Mouse (Mus musculus) heart, adult 2 months (tissue): Measurements from ENCODE around the gene Rbms1.

ENCODE experiments used
- CTCF ChIP-seq: fragments of 200-600 bp; IDR thresholded peaks from 2 replicates; pipeline ENCODE4 v1.8.1; 2022; ENCODE audit warnings: antibody characterized with exemption, mild to moderate bottlenecking, moderate library complexity
- EP300 ChIP-seq: fragments of 200-500 bp; IDR thresholded peaks from 2 replicates; pipeline ENCODE4 v1.6.1; 2011; ENCODE audit warnings: low read depth, low read length, control low read depth; ENCODE audit not compliant: insufficient read depth
- POLR2A ChIP-seq: fragments of 200-500 bp; IDR thresholded peaks from 2 replicates; pipeline ENCODE4 v1.6.1; 2011; ENCODE audit warnings: mild to moderate bottlenecking, low read depth, low read length, control low read depth; ENCODE audit not compliant: insufficient read depth

DNA sequence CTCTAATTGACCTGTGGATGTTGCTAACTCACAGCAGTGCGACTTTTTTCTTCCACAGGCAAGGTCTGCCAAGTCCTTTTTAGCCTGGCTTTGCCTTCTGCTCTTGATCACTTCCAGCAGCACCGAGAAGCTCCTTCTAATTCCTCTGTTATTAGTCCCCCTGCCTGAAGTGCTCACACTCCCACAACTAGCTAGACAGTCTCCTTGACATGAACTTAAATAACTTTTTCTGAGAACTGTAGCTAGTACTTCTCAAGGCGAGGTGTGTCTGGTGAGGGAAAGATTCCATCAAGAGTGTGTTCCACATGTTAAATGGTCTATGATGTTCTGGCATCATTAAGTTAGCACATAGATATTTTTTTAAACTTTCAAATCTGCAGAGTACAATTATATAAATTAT, 256.1 kb downstream of the Rbms1 start:
- TF ChIP-seq CTCF (no peak), EP300 (no peak), POLR2A (no peak)
